Mouse (Mus musculus): ENCODE data around the gene Tmem201.

- no peak for TF ChIP-seq EP300 (IDR thresholded peaks at IDR 0.05; ENCODE audit: insufficient read depth, low read depth, low read length)
- no peak for TF ChIP-seq POLR2A (IDR thresholded peaks at IDR 0.05; ENCODE audit: insufficient read depth, low read depth, low read length)
- TF ChIP-seq CTCF (IDR thresholded peaks at IDR 0.05): no peak
Observed at GRCm38 (mm10) chr4:149723021-149723390, 14.8 kb downstream of the Tmem201 start.
